Mouse (Mus musculus) retina, adult 2 months (tissue): ENCODE data around the gene Tspyl1.
"Not testable (repeated sequence)": the region's sequence is repeated elsewhere in the genome, so short reads cannot be mapped to it uniquely, and the experiment has no call there.

Source experiments
- DNase-seq: peaks from one replicate; pipeline ENCODE4 v3.0.0-alpha.2; 2012; ENCODE audit warnings: low read depth, low spot score

Gene Tspyl1

GRCm38 (mm10) chr10:34281962-34282388, at the start of gene Tspyl1:
Gene Tspyl1 (plus strand): TSS chr10:34282190.
- peak; percentile 94 for DNase-seq

- DNase-seq: no peak
Measured at GRCm38 (mm10) chr10:34233418-34233817, 48.6 kb upstream of the Tspyl1 start.

GRCm38 (mm10) chr10:34233931-34234745, 47.9 kb upstream of the Tspyl1 start:
- no peak for DNase-seq

- DNase-seq: no peak
Measured at GRCm38 (mm10) chr10:34235384-34235783, 46.6 kb upstream of the Tspyl1 start.

- no peak for DNase-seq
Measured at GRCm38 (mm10) chr10:34236569-34236968, 45.4 kb upstream of the Tspyl1 start.

GRCm38 (mm10) chr10:34238536-34238935, 43.5 kb upstream of the Tspyl1 start:
- no peak for DNase-seq

GRCm38 (mm10) chr10:34244745-34245144, 37.2 kb upstream of the Tspyl1 start:
- DNase-seq: no peak

GRCm38 (mm10) chr10:34246106-34246505, 35.9 kb upstream of the Tspyl1 start:
- DNase-seq: no peak

GRCm38 (mm10) chr10:34247757-34248156, 34.2 kb upstream of the Tspyl1 start:
- DNase-seq: no peak

GRCm38 (mm10) chr10:34249594-34249993, 32.4 kb upstream of the Tspyl1 start:
- DNase-seq: no peak

- not testable (repeated sequence) for DNase-seq
Measured at GRCm38 (mm10) chr10:34252833-34253232, 29.2 kb upstream of the Tspyl1 start.

GRCm38 (mm10) chr10:34265106-34265505, 16.9 kb upstream of the Tspyl1 start:
- no peak for DNase-seq

GRCm38 (mm10) chr10:34267312-34268070, 14.5 kb upstream of the Tspyl1 start:
- DNase-seq: no peak

- no peak for DNase-seq
Measured at GRCm38 (mm10) chr10:34271681-34272080, 10.3 kb upstream of the Tspyl1 start.

- no peak for DNase-seq
Measured at GRCm38 (mm10) chr10:34280591-34281175, 1.3 kb upstream of the Tspyl1 start.

- no peak for DNase-seq
Measured at GRCm38 (mm10) chr10:34281211-34281961, 604 bp upstream of the Tspyl1 start.

- DNase-seq: no peak
Measured at GRCm38 (mm10) chr10:34282420-34283238, 639 bp downstream of the Tspyl1 start.

GRCm38 (mm10) chr10:34296911-34297298, 14.9 kb downstream of the Tspyl1 start:
- DNase-seq: no peak

GRCm38 (mm10) chr10:34297299-34297979, 15.4 kb downstream of the Tspyl1 start, which contains the start of gene Tspyl4:
Gene Tspyl4 (plus strand): TSS chr10:34297442.
- DNase-seq: peak; percentile 94
